Mouse (Mus musculus) liver, postnatal 0 days (tissue): ENCODE data around the gene Lnx2. TPM values are rescaled to one million over a fixed set of nuclear protein-coding genes. Genes with fewer than 3 reads are reported as not detected.
A peak's percentile ranks its signal among the peaks of the same experiment; 100 is the strongest.

ENCODE experiments used
- ATAC-seq: fragments of 200-750 bp; cut with Nextera tagmentation; 2 replicates; pipeline ENCODE4 v1.8.0; 2017; ENCODE audit warnings: mild to moderate bottlenecking, moderate library complexity
- DNase-seq: peaks from one replicate; pipeline ENCODE4 v3.0.0-alpha.2; 2016
- H3K27ac ChIP-seq: fragments of 300-500 bp; sonication (generic); 2 replicates; pipeline ENCODE4 v1.5.1; 2014; ENCODE audit warnings: antibody characterized with exemption, moderate library complexity, mild to moderate bottlenecking, low read depth
- H3K27me3 ChIP-seq: fragments of 300-500 bp; sonication (generic); 2 replicates; pipeline ENCODE4 v1.6.1; 2014; ENCODE audit warnings: low read length, control low read depth, mixed read lengths; ENCODE audit not compliant: insufficient read depth
- H3K36me3 ChIP-seq: fragments of 300-500 bp; sonication (generic); replicated peaks from 2 replicates; pipeline ENCODE4 v1.6.1; 2014; ENCODE audit warnings: mild to moderate bottlenecking, control low read depth, low read length, moderate library complexity, mixed read lengths; ENCODE audit not compliant: insufficient read depth
- H3K4me1 ChIP-seq: fragments of 300-500 bp; sonication (generic); 2 replicates; pipeline ENCODE4 v1.6.1; 2014; ENCODE audit warnings: antibody characterized with exemption, mild to moderate bottlenecking, control low read depth; ENCODE audit not compliant: insufficient read depth
- H3K4me2 ChIP-seq: fragments of 300-500 bp; sonication (generic); 2 replicates; pipeline ENCODE4 v1.6.1; 2014; ENCODE audit warnings: low read depth, mild to moderate bottlenecking, low read length, moderate library complexity, mixed read lengths
- H3K4me3 ChIP-seq: fragments of 300-500 bp; sonication (generic); 2 replicates; pipeline ENCODE4 v1.5.1; 2014; ENCODE audit warnings: low read depth, low read length
- H3K9ac ChIP-seq: fragments of 300-500 bp; sonication (generic); replicated peaks from 2 replicates; pipeline ENCODE4 v1.6.1; 2014; ENCODE audit warnings: mild to moderate bottlenecking, moderate library complexity
- H3K9me3 ChIP-seq: fragments of 300-500 bp; sonication (generic); 2 replicates; pipeline ENCODE4 v1.6.1; 2016; ENCODE audit warnings: mild to moderate bottlenecking, control low read depth, low read length, mixed read lengths
- CTCF ChIP-seq: sonication (generic); IDR thresholded peaks from 2 replicates; pipeline ENCODE4 v1.5.1; 2016; ENCODE audit warnings: antibody characterized with exemption, low read depth
- EP300 ChIP-seq: IDR thresholded peaks from 2 replicates; pipeline ENCODE4 v1.6.1; 2016; ENCODE audit warnings: antibody characterized with exemption, low read depth, mild to moderate bottlenecking
- WGBS: fragments of 180-500 bp; shearing (Covaris S2); extraction: QIAGEN DNeasy Blood & Tissue Kit; methylation state at CpG from one replicate; pipeline ENCODE4 v1.1.7; 2014; ENCODE audit not compliant: insufficient replicate concordance; 5-methylcytosine and 5-hydroxymethylcytosine counted together
- polyA plus RNA-seq: library from polyadenylated mRNA; unstranded; fragments of >200 nt; fragmentation: Nextera tagmentation; extraction: Ambion mirVana; gene quantifications from 2 replicates; pipeline ENCODE4 v1.2.1, GENCODE M21; 2015

Lnx2 gene
- polyA plus RNA-seq, 1 experiment from 2014 or later, result 5.4 TPM

DNA sequence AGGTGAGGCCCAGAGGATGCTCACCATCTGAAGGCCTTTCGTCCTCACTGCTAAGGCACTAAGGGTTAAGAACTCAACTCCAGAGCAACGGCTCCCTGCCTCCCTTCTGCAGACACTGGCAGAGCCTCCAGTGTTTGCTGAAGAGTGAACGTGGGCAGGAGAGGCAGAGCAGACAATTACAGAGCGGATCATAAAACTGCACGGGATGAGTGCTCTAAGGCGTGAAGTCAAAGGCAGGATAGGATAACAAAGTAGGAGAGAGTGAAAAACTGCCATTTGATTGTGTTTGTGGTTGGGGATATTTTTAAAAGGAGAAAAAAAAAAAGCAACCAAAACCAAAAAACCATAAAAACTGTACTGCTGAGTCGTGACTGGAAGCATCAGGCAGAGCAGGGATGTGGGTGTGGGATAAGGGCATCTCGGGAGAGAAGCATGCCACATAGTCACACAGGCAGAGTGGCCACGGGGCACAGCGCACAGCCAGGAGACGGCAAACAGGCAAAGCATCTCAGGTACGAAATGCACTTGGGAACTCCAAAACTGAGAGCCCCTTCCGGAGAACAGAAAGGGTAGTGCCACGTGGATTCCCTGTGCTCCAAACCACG is 33.0 kb downstream of the Lnx2 start:
- WGBS, result 72% methylated on average over 15 of the region's 15 CpGs
- TF ChIP-seq CTCF (no peak), EP300 (no peak)
- no peak for ATAC-seq
- no peak overlapping the region for H3K4me3 ChIP-seq
- H3K9ac ChIP-seq, result no peak overlapping the region
- DNase-seq, result no peak
- H3K9me3 ChIP-seq, result no peaks in the 10 kb centered on the region
- peaks cover under 1% of the 10 kb centered on the region; the same call in 1 of the 2 replicates for H3K4me1 ChIP-seq
- peaks cover 14% of the 10 kb centered on the region for H3K36me3 ChIP-seq
- no peak overlapping the region for H3K27ac ChIP-seq
- no peaks in the 10 kb centered on the region for H3K27me3 ChIP-seq
- no peak overlapping the region for H3K4me2 ChIP-seq

GRCm38 (mm10) chr5:147041965-147042937 is 34.1 kb downstream of the Lnx2 start:
- DNase-seq (no peak), ATAC-seq (no peak)
- Histone ChIP-seq H3K9me3 (no peaks in the 10 kb centered on the region), H3K36me3 (peaks cover 14% of the 10 kb centered on the region), H3K27ac (no peak overlapping the region), H3K4me1 (peaks cover 3% of the 10 kb centered on the region; the same call in 1 of the 2 replicates), H3K9ac (no peak overlapping the region), H3K27me3 (no peaks in the 10 kb centered on the region), H3K4me2 (no peak overlapping the region), H3K4me3 (no peak overlapping the region)
- TF ChIP-seq CTCF (no peak), EP300 (no peak)
- 84% methylated on average over 40 of the region's 40 CpGs for WGBS

- Histone ChIP-seq H3K9ac (no peak overlapping the region), H3K9me3 (no peaks in the 10 kb centered on the region), H3K27me3 (no peaks in the 10 kb centered on the region), H3K36me3 (peaks cover 18% of the 10 kb centered on the region), H3K4me1 (peaks cover 3% of the 10 kb centered on the region; the same call in 1 of the 2 replicates), H3K4me3 (no peak overlapping the region), H3K27ac (no peak overlapping the region), H3K4me2 (no peak overlapping the region)
- TF ChIP-seq EP300 (no peak), CTCF (no peak)
- DNase-seq (no peak), ATAC-seq (no peak)
- 74% methylated on average over 5 of the region's 5 CpGs for WGBS
These were observed 37.0 kb downstream of the Lnx2 start for GRCm38 (mm10) chr5:147039394-147039793.

GRCm38 (mm10) chr5:147037601-147038000 is 38.8 kb downstream of the Lnx2 start:
- peaks cover 19% of the 10 kb centered on the region for H3K36me3 ChIP-seq
- ATAC-seq (no peak), DNase-seq (no peak)
- H3K9me3 ChIP-seq, result no peaks in the 10 kb centered on the region
- no peak overlapping the region for H3K4me2 ChIP-seq
- H3K4me3 ChIP-seq, result no peak overlapping the region
- no peaks in the 10 kb centered on the region for H3K27me3 ChIP-seq
- H3K9ac ChIP-seq, result no peak overlapping the region
- peaks cover 3% of the 10 kb centered on the region; the same call in 1 of the 2 replicates for H3K4me1 ChIP-seq
- no peak overlapping the region for H3K27ac ChIP-seq
- 51% methylated on average over 3 of the region's 3 CpGs for WGBS
- TF ChIP-seq CTCF, result no peak

- no peak overlapping the region for H3K4me3 ChIP-seq
- peaks cover 19% of the 10 kb centered on the region for H3K36me3 ChIP-seq
- H3K9me3 ChIP-seq, result no peaks in the 10 kb centered on the region
- no peak for ATAC-seq
- H3K9ac ChIP-seq, result no peak overlapping the region
- DNase-seq, result no peak
- H3K4me2 ChIP-seq, result no peak overlapping the region
- WGBS, result 78% methylated on average over 5 of the region's 5 CpGs
- no peaks in the 10 kb centered on the region for H3K27me3 ChIP-seq
- H3K27ac ChIP-seq, result peak overlapping the region; percentile 22; the same call in 1 of the 2 replicates
- TF ChIP-seq EP300 (no peak), CTCF (no peak)
- H3K4me1 ChIP-seq, result peaks cover 3% of the 10 kb centered on the region; the same call in 1 of the 2 replicates
These were observed 39.7 kb downstream of the Lnx2 start for GRCm38 (mm10) chr5:147036661-147037060.

DNA sequence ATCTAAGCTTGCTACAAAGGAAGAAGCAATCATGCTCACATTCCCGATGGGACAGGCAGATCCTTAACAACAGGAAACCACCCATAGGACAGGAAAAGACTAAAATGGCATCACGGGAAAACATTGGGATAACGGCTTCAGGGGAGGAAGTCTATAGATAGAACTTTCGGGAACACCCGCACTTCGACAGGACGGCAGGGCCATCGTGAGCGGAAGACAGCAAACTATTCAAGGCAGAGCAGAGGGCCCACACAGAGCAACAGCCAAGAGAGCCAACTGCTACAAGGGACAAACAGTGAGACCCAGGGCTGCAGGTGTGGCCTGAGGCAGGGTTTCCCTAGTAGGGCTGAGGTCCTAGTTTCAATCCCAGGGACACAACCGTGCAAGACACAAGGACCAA is 40.4 kb downstream of the Lnx2 start:
- ATAC-seq (no peak), DNase-seq (no peak)
- peaks cover 18% of the 10 kb centered on the region for H3K36me3 ChIP-seq
- peaks cover 3% of the 10 kb centered on the region; the same call in 1 of the 2 replicates for H3K4me1 ChIP-seq
- H3K4me2 ChIP-seq, result no peak overlapping the region
- H3K27ac ChIP-seq, result no peak overlapping the region
- 70% methylated on average over 10 of the region's 10 CpGs for WGBS
- TF ChIP-seq CTCF, result no peak
- peak; percentile 62 for TF ChIP-seq EP300
- H3K9ac ChIP-seq, result no peak overlapping the region
- no peaks in the 10 kb centered on the region for H3K27me3 ChIP-seq
- H3K4me3 ChIP-seq, result no peak overlapping the region
- H3K9me3 ChIP-seq, result no peaks in the 10 kb centered on the region
